Mouse (Mus musculus) layer of hippocampus, adult 11-12 months (tissue): ENCODE data around the gene Sdc3.

ENCODE experiments used
- DNase-seq: peaks from one replicate; pipeline ENCODE4 v3.0.0; 2022; ENCODE audit warnings: low spot score

Sdc3 gene

GRCm38 (mm10) chr4:130794771-130795170, 2.4 kb downstream of the Sdc3 start:
- no peak for DNase-seq

- no peak for DNase-seq
Measured at GRCm38 (mm10) chr4:130795970-130796369, 3.6 kb downstream of the Sdc3 start.

GRCm38 (mm10) chr4:130797201-130798051, 5.1 kb downstream of the Sdc3 start:
- DNase-seq = no peak

GRCm38 (mm10) chr4:130798416-130798815, 6.1 kb downstream of the Sdc3 start:
- no peak for DNase-seq

- no peak for DNase-seq
Measured at GRCm38 (mm10) chr4:130799118-130799517, 6.8 kb downstream of the Sdc3 start.

- no peak for DNase-seq
Measured at GRCm38 (mm10) chr4:130799582-130799981, 7.2 kb downstream of the Sdc3 start.

DNA sequence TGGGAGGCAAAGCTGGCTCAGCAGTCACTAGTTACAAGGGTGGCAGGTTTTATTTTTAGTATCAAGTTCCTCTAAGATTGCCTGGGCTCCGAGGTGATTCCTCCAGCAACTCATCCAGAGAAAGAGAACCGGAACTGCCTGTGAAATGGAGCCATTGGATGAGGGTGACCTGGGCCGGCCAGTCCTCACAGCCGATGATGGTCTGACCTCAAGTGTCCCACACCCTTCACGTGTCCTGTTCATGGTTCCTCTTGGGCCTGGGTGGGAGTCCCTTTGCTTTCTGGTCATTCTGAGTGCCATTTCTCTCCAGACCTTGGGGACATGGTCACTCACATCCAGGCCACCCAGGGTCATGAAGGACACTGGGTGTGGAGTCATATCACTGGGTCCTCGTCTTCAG, 7.8 kb downstream of the Sdc3 start:
- no peak for DNase-seq

DNA sequence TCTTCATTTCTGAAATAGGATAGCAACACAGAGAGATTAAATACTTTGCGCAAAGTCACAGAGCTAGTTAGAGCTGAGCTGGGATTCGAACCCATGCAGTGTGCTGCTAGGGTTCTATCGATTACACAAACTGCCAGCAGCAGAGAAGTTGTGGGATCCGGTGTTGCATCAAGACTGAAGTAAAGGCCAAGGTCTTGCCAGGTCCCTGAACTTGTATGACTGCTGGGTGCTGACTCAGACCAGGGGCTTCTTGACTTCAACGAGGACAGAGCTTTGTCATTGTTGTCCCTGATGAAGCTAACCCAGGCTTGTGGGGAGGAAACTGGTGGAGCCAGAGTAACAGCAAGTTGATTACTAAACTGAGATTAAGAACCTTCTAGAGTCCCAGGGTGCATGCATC, 8.9 kb downstream of the Sdc3 start:
- no peak for DNase-seq

DNA sequence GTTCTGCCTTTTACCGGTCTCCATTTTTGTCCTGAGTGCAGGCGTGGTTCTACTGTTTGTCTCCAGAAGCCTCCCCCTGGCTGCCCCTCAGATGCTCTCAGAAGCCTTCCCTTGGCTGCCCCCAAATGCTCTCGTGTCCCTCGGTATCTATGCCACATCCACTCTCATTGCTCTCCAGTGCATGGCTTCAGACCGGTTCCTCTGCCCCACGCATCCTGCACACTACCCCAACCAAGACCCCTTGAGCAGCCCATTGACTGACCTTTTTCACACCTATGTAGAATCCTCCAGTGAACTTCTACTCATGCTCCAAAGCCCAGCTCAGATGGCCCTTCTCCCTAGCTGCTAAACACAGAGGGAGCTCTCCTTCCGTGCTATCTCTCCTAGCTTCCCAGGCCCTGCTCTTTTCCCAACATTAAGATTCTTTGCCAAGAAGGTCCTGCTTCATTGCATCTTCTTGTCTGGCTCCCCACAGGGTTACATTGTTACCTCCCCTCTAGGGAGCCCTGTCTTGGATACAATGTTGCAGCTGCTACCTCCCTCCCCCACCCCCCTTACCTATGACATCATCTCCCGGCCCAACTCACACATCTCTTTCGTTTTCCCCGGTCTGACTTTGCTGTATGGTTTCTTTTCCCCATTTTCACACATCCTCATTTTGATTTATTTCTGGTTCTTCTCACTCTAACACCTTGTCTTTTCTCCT, 9.4 kb downstream of the Sdc3 start:
- DNase-seq = no peak

DNA sequence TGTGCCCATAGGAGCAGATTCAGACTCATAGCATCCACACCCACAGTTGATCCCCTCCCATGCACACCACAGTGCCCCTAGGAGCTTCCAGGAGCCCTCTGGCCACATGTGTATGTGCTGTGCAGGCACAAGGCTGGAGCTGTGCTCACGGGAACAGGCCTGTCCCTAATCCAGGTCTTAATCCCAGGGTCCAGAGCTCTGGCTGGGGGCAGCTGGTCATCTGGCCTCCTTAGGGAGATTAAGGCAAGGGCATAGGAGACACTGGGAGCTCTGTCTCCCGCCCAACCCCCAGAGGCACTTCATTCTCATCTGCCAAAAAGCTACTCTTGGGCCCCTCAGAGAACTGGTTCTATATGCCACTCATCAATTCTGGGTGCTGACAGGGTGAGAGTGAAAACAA, 11.3 kb downstream of the Sdc3 start:
- DNase-seq = no peak

DNA sequence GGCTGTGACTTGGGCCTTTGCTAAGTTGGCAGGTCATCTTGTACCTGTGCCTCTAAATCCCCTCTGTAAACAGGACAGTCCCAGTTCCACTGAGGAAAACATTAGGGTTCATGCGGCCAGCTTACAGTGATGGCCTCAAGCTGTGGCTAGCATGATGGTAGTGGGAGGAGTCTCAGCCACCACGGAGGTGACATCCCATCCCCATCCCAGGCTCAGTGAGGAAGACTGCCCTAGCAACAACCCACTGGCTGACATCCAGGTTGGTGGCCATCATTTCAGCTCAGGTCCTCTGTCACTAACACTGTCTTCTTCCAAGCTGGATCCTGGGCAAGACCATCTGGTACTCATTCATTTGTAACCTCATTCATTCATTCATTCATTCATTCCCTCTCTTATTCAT, 12.0 kb downstream of the Sdc3 start:
- DNase-seq = no peak

- peak; percentile 58 for DNase-seq
Measured at GRCm38 (mm10) chr4:130804771-130805361, 12.5 kb downstream of the Sdc3 start.

GRCm38 (mm10) chr4:130805746-130806145, 13.4 kb downstream of the Sdc3 start:
- no peak for DNase-seq

- no peak for DNase-seq
Measured at GRCm38 (mm10) chr4:130806746-130807145, 14.4 kb downstream of the Sdc3 start.

- no peak for DNase-seq
Measured at GRCm38 (mm10) chr4:130809784-130810183, 17.4 kb downstream of the Sdc3 start.

GRCm38 (mm10) chr4:130810845-130811244, 18.5 kb downstream of the Sdc3 start:
- DNase-seq = no peak

- DNase-seq = no peak
Measured at GRCm38 (mm10) chr4:130811385-130811784, 19.0 kb downstream of the Sdc3 start.

DNA sequence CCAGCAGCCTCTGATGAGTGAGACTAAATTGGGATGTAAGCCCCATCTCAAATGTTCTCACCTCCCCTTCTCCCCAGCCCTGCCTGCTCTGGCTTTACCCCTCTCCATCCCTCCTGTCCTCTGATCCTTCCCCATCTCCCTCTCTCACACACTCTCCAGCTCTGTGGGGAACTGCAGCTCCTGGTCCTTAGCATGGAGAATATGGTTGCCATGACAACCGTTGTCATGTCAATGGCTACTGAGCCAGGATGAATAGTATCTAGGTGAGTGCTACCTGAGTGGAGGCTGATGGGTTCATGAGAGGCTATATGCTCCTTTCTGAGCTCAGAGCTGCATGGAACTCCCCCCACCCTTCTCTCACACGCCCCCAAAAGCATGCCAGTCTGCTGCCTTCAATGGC, 21.6 kb downstream of the Sdc3 start:
- DNase-seq = no peak

DNA sequence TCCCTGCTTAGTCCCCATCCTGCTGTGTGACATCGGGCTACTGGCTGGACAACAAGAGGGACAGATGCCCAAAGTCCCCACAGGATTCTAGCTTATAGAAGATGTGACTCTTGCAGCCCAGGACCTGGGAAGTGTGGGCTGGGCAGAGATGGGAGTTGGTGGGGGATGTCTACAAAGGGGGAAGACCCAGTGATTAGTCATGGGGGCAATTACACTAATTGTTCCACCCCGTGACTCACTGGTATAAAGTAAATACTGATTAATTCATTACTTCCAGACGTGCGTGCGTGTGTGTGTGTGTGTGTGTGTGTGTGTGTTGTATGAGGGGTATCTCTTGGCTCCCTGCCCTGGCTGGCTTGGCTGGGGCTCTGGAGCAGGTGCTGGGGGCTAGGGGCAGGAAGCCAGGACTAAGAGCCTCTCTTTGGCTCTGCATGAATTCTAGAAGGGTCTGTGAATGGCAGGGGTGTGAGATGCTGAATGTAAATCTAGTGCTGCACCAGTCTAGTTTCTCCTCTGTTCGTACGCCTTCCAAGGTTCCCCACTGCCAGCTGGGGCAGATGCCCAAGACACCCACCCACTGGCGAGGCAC, 22.5 kb downstream of the Sdc3 start:
- no peak for DNase-seq

DNA sequence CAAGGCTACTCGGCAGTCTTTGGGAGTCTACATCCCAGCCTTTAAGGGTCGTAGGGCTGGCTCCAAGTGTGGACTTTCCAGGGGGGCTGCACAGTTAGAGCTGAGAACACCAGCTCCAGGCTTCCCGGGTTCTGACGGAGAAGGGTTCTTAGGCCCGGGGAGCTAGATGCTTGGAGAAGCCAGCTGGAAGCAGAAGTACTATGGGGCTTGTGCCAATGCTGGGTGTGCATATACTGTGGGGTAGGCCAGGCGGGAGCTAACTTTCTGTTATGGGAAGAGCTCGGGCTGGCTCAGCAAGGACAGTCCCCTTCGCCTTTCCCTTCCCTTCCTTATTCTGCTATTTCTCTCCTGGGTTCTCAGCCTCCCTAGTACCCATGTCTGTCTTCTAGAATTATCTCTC, 23.5 kb downstream of the Sdc3 start:
- DNase-seq = no peak

DNA sequence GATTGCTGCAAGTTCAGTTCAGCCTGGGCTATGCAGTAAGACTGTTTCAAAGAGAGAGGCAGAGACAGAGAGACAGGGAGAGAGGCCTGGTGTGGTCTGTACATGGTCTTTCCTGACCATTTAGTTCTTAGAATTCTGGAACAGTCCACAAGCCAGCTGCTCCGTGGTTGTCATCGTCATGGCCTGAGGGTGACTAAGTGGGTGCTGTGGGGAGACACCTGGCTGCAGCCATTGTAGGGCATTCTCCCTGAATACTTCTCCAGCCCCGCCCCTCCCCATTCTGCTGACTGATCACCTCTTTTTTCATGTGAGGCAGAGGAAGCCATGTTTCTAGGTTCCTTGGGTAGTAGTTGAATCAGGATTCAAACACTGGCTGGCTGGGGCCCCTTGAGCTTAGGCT, 27.5 kb downstream of the Sdc3 start:
- DNase-seq = no peak

GRCm38 (mm10) chr4:130820594-130821255, 28.4 kb downstream of the Sdc3 start:
- DNase-seq = no peak
